Mouse (Mus musculus) layer of hippocampus, postnatal 25 days (tissue): ENCODE measurements at regions not wholly inside any gene's neighbourhood (a gene's known extent, or its start where the extent isn't known, plus 50 kb on each side); places are given as distances from the start of the nearest gene placed in this dataset.

Experiments
- DNase-seq, 2 experiments: peaks; one replicate each; pipeline ENCODE4 v3.0.0; 2022; ENCODE audit warnings: mixed read lengths in 2 of 2, low spot score in 1 of 2; ENCODE audit errors: extremely low spot score in 1 of 2

DNA sequence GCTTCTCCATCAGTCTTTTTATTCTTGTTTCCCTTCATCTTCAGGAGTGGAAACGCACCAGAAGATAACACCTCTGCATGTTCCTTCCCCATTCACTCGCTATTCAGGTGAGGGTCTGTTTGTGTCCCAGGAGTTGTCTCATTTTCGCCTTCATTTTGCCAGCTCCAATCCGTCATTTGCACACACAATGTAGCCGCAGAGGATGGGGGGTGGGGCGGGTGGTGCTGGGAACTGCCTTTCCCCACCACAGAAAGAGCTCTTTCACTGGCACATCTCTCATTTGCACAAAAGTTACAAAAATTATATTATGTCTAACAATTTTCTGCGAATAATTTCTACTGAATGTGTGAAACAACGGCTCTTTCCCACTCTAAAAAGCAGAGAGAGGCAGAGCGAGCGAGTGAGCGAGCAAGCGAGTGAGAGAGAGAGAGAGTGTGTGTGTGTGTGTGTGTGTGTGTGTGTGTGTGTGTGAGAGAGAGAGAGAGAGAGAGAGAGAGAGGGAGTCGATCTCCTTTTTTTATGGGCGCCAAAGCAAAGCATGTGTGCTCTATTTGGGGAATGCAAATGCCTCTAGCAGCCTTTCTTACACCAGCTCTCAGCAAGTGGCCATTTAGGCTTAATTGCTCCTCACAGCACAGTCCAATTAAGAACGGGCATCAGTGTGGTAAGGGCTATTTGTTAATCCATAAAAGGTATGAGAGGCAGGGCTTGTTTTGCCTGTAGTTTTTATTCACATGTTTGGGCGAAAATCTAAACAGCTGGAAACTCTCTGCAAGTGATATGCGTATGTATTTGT, 225.2 kb upstream of the Kif2a start:
- no peak for DNase-seq

DNA sequence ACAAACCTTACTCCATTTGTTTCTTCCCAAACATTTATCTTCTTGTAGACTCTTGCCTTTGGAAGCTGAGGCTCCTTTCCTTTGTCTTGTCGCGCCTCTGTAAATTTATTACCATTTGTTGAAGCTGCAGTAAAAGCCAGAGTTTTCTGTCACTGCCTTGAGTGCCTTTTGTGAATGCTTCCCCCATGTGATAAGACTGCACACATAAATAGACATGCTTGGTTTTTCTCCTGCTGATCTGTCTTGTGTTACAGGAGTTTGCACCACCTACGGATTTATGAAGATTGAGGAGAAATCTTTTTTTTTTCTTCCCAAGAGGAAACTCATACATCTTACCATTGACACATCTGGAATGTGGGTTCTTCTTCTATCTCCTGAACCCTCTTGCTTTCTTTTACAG, 222.2 kb upstream of the Kif2a start:
- no peak for DNase-seq

DNA sequence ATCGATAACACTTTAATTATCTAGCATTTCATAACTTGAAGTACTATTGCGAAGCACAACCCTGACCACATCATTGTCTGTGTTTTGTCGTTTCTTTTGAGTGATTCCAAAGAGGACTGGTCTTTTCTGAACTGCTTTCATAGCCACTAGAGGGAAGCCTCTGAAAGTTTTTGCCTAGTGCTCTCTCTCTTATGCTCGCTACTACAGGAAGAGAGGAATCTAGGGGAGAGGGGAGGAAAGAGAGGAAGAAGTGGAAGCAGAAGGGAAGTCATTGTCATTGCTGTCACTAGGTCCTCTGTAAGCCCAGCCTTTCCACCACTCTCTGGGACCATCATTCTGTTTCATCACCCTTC, 217.1 kb upstream of the Kif2a start:
- no peak for DNase-seq

DNA sequence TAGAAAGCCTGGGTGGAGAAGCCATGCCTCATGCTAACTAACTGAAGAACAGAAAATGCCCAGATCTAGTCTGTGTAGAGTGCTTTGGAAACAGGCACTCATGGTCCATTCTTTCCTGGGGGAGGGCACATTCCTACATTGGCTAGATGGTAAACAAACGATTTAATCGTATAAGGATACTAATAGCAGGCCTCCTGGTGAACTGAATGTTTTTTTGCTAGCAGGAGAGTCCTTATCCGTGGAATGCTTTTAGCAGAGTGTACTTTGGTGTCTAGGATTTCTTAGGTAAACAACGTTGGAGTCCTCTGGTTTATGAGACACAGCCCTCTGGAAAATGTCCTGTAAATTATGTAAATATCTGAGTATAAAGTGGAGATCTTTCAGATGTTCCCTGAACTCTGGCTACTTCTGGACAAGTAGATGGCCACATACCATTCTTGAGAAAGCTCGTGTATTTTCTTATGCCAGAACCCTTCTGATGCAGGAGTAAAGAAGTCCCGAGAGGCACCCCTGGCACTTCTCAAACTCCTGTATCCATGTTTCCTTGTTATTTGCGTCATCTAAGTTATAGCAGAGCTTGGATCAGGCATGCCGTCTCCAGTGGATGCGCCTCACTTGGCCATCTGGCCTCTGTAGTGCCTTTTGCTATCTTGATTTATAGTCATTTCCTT, 216.6 kb upstream of the Kif2a start:
- no peak for DNase-seq

DNA sequence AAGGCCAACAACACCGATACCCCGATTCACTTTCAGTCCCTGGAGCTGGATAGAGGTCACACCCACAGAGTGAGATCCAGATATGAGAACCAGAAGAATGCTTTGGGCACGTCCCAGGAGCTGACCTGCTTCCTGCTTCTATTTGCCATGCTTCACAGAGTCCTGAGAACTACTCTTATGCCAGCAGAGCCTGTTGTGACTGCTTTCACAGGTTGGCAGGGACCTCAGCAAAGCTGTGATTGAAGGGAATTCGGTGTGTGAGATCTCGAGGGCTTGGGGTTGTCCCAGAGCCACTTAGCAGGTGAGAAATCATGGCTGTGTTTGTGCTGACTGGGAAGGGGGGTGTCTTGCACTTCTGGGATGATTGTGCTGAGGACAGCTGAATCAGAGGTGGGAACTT, 197.5 kb upstream of the Kif2a start:
- no peak for DNase-seq

DNA sequence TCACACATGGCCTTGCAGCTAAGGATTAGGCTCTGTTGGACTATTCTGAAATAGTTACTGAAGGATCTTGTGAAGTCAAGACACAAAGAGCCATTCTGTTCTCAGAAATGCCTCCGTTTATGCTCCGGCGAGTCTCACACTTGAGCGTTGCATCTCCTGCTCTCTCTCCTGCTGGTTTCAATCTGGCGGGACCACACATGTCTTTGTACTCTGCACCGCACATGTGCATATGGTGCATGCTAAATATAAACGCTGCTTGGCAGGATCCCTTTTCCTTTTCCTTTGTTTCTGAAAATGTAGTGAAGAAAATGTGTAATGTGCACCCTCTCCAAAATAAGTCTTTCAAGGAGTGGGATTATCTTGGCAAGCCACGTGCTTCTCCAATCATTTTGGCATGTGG, 196.4 kb upstream of the Kif2a start:
- peak in 1 of 2 experiments; percentile 18 for DNase-seq

DNA sequence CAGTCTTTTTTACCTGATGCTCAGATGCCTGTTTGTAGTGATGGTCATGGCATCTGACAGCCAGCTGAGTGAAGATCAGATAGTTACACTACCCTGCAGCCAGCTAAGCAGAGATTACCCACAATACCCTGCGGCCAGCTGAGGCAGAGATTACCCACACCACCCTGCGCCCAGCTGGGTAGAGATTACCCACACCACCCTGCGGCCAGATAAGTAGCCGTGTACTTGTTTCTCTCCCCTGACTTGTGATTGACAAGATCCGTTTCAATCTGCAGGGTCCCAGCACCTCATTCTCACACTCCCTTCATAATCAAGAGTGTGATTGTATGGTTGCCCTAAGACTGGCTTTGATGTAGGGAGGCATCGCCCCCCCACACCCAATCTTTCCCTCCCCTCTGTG, 195.9 kb upstream of the Kif2a start:
- no peak for DNase-seq

DNA sequence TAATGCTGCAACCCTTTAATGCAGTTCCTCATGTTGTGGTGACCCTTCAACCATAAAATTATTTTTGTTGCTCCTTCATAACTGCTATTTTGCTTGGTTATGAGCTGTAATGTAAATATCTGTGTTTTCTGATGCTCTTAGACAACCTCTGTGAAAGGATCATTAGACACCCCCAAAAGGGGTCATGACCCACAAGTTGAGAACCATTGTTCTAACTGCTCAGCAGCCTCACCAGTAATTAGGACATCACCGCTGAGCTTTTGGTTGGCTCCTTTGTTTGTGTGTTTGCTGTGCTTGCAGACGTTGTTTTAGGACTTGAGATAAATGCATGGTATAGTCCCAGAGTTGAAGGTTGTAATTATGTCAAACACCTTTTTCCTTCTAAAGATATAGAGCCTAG, 191.4 kb upstream of the Kif2a start:
- no peak for DNase-seq

DNA sequence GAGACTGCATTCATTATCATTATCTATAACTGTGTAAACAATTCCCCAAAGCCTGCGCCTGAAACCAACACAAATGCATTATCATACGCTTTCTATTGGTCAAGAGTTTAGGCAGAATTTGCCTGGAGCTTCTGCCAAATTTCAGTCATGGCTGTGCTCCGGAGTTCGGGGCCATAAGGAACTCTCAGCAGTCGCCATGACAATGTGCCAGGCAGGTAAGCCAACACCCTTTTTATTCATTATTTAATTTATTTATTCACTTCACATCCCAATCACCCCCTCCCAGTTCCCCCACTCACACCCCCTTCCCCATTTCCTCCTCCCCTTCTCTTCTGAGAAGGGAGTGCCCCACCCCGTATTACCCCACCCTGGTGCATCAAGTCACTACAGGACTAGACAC, 188.8 kb upstream of the Kif2a start:
- DNase-seq = no peak

DNA sequence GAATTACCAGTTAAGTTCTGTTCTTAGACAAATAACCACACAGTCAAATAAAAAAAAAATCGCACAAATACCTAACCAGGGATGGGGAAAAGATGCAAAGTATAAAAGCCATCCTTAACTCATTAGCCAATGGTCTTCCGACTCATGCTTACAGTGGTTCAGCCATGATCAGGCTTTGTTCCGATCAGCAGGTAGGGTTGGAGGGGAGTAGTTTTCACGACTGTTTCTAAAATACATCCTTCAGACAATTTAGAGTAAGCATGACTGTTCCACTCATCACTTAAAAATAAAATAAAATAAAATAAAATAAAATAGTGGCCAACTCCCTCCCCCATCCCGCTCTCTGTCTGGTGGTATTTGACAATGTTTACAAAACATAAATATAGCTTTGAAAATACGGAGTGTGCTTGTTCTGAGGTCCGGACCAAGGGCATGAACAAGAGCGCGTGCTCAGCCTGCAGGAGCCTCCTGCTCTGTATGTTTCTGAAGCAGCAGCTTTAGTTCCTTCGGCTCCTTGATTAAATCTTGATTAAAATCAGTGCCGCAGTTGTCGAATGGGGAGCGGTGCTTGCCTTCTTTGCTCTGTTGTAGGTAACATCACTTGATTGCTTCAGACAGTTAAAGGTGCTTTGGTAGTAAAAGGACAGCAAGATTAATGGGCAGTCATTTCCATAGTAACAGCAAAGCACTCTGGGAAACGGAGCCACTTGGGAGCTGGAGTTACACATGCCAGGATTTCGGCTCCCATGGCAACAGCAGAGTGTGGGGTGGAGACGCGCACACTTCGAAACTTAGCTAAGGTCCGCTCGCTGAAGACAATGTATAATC, 185.6 kb upstream of the Kif2a start:
- peak; percentile 45 to 53 for DNase-seq

DNA sequence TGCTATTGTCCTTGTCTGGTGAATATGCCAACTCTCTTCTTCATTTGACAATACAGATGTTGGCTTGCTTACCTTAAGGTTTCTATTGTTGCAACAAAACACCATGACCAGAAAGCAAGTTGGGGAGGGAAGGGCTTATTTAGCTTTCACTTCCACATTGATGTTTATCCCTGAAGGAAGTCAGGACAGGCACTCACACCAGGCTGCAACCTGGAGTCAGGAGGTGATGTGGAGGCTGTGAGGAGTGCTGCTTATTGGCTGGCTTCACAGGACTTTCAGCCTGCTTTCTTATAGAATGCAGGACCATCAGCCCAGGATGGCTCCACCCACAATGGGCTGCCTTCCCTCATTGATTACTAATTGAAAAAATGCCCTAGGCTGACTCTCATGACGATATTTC, 177.9 kb upstream of the Kif2a start:
- no peak for DNase-seq

DNA sequence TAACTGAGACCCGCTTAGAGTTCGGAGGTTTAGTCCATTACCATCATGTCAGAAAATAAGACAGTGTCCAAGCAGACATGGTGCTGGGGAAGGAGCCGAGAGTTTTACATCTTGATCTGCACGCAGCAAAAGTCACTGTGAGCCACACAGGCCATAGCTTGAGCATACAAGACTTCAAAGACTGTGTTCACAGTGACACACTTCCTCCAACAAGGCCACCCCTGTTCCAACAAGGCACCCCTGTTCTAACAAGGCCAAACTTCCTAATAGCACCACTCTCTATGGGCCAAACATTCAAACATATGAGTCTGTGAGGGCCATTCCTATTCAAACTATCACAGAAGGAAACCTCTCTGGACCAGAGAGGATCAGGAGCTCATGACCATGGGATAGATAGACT, 171.5 kb upstream of the Kif2a start:
- DNase-seq = no peak

DNA sequence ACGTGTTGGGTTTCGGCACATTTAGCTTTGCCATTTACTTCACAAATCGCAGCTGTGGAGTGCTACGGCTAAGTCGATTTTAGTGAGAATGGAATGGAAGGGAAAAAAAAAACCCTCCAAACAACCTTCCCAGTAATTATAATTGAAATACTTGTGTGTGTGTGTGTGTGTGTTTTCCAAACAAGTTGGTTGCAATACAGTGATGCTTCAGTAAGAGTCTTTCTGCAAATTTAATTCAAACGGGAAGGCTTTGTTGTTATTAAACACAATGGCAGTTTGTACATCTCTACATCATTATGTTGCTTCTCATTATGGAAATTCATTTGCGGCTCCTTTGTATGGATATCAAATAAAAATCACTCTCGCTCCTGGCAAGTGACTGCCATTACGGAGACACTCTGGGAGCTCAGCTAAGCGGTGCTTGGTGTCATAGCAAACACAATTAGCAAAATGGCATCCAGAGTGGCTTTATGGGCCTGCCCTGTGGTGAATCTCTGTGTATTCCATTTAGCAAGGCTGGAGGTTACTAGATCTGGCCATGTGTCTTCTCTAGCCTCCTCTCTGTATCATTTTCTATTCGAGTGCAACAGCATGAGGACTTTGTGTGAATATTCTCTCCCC, 165.4 kb upstream of the Kif2a start:
- DNase-seq = no peak

DNA sequence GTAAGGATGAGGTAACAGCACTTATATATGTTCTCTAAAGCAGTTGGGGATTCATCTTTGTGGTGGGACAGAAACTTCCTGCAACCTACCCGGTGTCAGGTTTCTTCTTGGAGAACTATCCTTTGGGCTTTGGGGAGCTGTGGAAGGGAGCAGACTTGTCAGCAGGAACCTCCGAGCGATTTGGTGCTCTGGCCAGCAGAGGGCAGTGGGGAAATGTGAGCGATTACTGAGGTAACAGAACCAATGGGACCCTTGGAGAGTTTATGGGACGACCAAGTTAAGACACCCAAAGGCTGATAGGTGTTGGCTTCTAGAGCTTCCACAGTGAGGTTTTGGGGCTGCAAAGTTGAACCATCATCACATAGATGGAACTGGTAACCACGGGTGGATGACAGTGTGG, 160.6 kb upstream of the Kif2a start:
- DNase-seq = peak; percentile 46 to 79

DNA sequence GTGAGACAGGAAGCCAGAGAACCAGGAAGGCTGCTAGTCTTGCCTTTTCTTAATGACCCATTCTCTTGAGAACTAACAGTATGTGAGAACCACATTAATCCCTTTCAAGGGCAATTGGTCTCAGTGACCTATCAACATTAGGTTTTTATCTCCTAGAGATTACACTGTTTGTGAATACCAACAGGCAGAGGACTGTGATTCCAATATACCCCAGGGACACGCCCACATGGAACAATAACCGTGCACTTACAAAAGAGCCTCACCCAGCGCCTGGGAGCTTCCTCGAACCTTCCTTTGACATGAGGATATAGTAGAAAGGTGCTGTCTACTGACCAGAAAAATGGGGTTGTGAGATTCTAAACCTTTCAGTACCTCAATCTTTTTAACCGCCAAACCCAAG, 157.6 kb upstream of the Kif2a start:
- DNase-seq = no peak

DNA sequence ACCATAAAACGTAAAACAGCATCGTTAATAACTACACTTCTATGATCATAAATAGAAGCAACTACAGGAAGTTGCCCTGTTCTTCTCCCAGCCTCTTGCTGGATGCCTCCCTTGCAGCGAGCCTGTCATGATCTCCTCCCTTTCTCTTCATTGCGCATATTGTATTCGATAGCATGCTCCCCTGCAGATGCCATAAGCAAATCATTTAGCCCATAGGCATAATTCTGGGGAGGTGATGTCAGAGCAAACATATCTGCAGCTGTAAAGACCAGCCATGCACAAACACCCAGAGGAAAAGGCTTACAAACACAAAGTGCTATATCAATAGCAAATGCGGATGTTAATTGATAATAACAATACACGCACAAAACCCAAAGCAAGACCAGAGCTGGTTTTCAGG, 155.7 kb upstream of the Kif2a start:
- DNase-seq = no peak

DNA sequence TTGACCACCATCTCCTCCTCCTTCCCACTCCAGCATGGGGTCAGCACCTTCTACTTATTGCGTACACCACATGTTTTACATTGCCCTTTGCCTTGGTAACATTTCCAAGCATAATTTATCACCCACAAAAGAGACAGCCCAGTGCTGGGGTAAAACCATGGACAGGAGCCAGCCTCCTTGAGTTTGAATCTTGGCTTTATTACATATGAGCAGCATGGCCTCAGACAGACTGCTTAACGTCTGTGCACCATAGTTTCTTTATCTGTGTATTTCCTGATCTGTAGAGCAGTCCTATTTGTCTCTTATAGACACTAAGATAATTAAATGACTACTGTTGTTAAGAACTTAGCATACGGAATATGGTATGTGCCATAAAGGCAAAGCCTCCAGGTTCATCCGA, 154.0 kb upstream of the Kif2a start:
- DNase-seq = no peak

DNA sequence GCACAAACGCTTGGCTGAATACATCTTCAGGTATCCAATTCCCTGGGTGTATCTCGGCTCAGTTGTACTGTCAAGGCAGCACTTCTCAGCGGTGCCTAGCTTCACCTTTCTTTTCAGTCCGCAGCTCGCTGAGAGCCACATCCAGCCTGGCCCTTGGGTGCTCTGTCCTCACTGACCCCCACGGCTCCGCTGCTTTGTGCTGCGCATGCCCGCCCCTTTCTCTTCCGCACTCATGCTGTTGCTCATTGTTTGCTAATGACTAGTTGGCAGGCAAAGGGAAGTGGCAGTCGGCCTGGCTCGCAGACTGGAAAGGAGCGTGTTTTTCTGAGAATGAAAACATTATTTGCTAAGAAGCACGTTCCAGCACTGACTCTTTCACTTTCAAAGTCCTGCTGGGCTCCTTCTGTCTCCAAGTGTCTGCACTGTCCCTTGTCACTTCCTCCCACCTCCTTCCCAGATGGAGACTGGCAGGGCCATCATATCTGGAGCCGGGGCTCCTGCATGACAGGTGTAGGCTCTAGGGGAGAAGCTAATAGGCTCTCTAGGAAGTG, 146.7 kb upstream of the Kif2a start:
- DNase-seq = peak; percentile 25 to 29

DNA sequence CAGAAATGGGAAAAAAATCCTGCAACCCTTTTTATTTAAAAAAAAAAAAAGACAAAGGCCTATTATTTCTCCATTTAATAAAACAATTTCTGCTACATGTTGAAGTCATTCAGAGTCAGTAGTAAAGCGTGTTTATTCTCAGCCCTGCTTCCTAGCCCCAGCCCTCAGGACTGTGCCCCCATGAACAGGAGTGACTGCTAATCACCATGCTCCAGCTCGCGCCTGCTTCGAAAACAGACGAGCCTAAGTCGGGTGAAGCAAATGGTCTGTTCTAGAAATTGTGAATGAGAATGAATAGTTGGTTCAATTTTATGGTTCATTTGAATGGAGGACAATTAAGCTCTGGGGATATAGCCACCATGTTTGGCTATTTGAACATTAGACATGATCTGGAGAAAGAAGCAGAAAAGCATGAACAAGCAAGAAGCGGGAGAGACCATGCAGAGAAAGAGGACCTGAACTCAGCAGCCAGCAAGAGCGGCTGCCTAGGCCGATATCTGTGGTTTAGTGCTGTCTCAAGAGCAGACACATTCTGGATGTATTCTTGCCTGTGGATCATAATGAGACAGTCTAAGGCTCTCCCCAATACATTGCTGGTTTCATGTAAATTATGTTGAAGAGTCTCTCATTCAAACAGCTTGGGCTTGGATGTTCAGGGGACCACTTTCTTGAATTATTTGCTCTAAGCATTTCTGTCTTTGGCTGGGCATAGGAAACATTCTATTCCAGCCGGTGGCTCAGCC, 146.1 kb upstream of the Kif2a start:
- no peak for DNase-seq

DNA sequence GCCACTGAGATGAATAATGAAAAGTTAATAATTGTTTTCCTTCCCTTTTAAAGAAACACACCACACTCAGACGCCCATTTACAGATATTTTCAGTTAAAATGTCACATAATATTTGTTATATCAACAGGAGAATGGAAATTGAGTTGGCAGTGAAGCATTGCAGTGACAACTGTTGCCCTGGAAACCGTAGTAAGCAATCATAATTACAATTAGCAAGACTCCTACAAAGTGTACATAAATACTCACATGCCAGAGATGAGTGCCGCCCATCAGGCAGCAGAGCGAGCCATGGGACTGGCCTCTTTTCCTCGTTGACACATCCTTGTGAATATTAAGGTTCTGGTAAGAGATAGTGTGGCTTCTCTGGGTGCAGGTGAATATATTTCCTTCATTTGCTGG, 129.6 kb upstream of the Kif2a start:
- no peak for DNase-seq
